Mouse (Mus musculus) midbrain, embryonic 16.5 days (tissue): ENCODE measurements at regions not wholly inside any gene's neighbourhood (a gene's known extent, or its start where the extent isn't known, plus 50 kb on each side); places are given as distances from the start of the nearest gene placed in this dataset.
"Not testable (repeated sequence)": the region's sequence is repeated elsewhere in the genome, so short reads cannot be mapped to it uniquely, and the experiment has no call there.

Experiments
- ATAC-seq: fragments of 200-750 bp; cut with Nextera tagmentation; 2 replicates; pipeline ENCODE4 v1.8.0; 2017; ENCODE audit warnings: moderate TSS enrichment
- H3K27ac ChIP-seq: fragments of 300-500 bp; sonication (generic); 2 replicates; pipeline ENCODE4 v1.5.1; 2014; ENCODE audit warnings: mild to moderate bottlenecking, low read length, mixed read lengths
- H3K27me3 ChIP-seq: fragments of 300-500 bp; sonication (generic); 2 replicates; pipeline ENCODE4 v1.6.1; 2014; ENCODE audit warnings: low read depth, low read length, mixed read lengths; ENCODE audit not compliant: control insufficient read depth, insufficient read depth
- H3K36me3 ChIP-seq: fragments of 300-500 bp; sonication (generic); 2 replicates; pipeline ENCODE4 v1.6.1; 2014; ENCODE audit warnings: mild to moderate bottlenecking, low read length, moderate library complexity, mixed read lengths; ENCODE audit not compliant: control insufficient read depth, insufficient read depth
- H3K4me1 ChIP-seq: fragments of 300-500 bp; sonication (generic); 2 replicates; pipeline ENCODE4 v1.6.1; 2014; ENCODE audit warnings: mild to moderate bottlenecking, low read length, mixed read lengths; ENCODE audit not compliant: control insufficient read depth, insufficient read depth
- H3K4me2 ChIP-seq: fragments of 300-500 bp; sonication (generic); 2 replicates; pipeline ENCODE4 v1.6.1; 2014; ENCODE audit warnings: mild to moderate bottlenecking, low read length, mixed read lengths
- H3K4me3 ChIP-seq: fragments of 300-500 bp; sonication (generic); 2 replicates; pipeline ENCODE4 v1.5.1; 2014; ENCODE audit warnings: low read depth, mild to moderate bottlenecking, low read length, moderate library complexity, mixed read lengths
- H3K9ac ChIP-seq: fragments of 300-500 bp; sonication (generic); 2 replicates; pipeline ENCODE4 v1.6.1; 2014; ENCODE audit warnings: low read depth, low read length, mixed read lengths
- H3K9me3 ChIP-seq: fragments of 300-500 bp; sonication (generic); replicated peaks from 2 replicates; pipeline ENCODE4 v1.6.1; 2014; ENCODE audit warnings: mild to moderate bottlenecking, low read length, mixed read lengths; ENCODE audit not compliant: control insufficient read depth, poor library complexity, severe bottlenecking
- WGBS: fragments of 180-500 bp; shearing (Covaris S2); extraction: QIAGEN DNeasy Blood & Tissue Kit; methylation state at CpG from one replicate; pipeline ENCODE4 v1.1.7; 2014; 5-methylcytosine and 5-hydroxymethylcytosine counted together

DNA sequence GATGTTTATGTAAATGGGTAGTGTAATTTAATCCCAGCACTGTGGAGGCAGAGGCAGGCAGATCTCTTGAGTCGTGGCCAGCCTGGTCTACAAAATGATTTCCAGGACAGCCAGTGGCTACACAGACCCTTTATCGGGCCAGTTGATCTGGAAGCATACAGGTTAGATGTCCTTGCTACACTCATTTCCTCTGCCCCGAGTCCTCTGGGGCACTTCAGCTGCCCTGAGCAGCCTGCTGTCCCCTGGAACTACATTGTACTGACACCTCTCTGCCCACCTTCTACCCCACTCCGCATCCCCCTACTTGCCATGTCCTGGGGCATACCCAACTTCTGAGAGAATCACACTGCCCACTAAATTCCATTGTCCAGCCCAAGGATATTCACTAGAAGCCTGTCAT, 60.6 kb upstream of the Helt start:
- no peaks in the 10 kb centered on the region for H3K27me3 ChIP-seq
- no peaks in the 10 kb centered on the region; the same call in 1 of the 2 replicates for H3K9me3 ChIP-seq
- ATAC-seq: no peak
- no peak overlapping the region for H3K4me3 ChIP-seq
- no peak overlapping the region for H3K9ac ChIP-seq
- WGBS: 95% methylated on average over 4 of the region's 4 CpGs
- H3K27ac ChIP-seq: no peak overlapping the region
- H3K4me1 ChIP-seq: no peaks in the 10 kb centered on the region
- H3K36me3 ChIP-seq: no peaks in the 10 kb centered on the region
- H3K4me2 ChIP-seq: no peak overlapping the region

DNA sequence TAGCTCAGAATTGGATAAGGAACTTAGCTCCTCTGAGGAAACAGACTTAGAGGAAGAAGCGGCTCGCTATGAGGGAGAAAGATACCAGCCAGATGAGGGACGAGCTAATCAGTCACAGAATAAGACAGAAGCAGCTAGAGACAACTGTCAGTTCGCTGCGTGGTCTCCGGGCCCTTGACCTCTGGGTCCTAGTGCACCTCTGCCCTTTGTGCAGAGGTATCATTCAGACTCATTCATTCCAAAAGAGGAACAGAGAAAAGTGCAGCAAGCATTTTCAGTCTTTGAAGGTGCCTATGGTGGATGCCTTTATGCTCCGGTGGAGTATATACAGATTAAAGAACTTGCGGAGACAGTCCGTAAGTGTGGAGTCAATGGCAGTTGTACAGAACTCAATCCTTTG, 63.5 kb upstream of the Helt start:
- not testable (repeated sequence) for H3K27ac ChIP-seq, H3K9me3 ChIP-seq, H3K9ac ChIP-seq, ATAC-seq, H3K27me3 ChIP-seq, H3K4me3 ChIP-seq, H3K36me3 ChIP-seq, H3K4me1 ChIP-seq, H3K4me2 ChIP-seq
- WGBS: 85% methylated on average over 9 of the region's 9 CpGs

DNA sequence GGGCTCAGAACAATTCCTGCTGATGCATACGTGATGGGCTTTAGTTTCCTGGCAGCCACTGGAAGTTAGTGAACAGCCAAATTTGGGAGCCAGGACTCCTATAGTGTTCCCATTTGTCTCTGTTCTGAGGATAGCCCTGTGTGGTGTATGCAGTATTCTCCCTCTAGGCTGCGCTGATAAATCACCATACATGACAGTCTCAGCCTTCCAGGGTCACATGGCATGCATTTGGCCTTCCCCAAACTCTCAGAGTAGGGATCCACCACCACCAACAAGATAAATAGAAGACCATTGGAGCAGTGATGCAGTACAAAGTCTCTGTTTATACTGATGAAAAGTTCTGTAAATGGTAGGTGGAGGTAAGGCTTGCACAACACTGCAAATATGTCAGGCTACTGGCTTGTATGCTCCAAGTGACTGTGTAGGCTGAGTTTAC, 68.4 kb upstream of the Helt start:
- Histone ChIP-seq H3K4me3 (no peak overlapping the region), H3K36me3 (no peaks in the 10 kb centered on the region), H3K4me2 (no peak overlapping the region), H3K4me1 (no peaks in the 10 kb centered on the region), H3K9me3 (no peaks in the 10 kb centered on the region), H3K27me3 (no peaks in the 10 kb centered on the region), H3K9ac (no peak overlapping the region), H3K27ac (no peak overlapping the region)
- WGBS: 80% methylated on average over 2 of the region's 2 CpGs
- no peak for ATAC-seq

DNA sequence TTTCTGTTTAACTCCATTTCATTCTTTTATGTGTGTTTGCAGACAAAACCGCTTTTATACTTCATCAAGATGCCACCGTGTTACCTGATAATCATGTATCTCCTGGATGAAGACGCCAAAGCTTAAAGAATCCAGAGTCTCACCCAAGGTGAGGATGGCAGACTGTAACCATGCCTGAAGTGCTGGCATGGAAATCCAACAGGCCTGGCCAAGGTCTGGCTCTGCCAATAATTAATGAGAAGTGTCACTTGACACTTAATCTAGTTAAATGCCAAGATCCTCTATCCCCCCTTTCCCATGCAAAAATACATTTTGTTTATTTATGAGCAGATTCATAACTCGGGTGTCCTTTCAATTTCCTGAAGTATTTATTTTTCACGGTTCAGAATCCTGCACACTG, 71.2 kb upstream of the Helt start:
- Histone ChIP-seq H3K36me3 (no peaks in the 10 kb centered on the region), H3K4me1 (no peaks in the 10 kb centered on the region), H3K9me3 (no peaks in the 10 kb centered on the region), H3K27me3 (no peaks in the 10 kb centered on the region), H3K4me2 (no peak overlapping the region), H3K9ac (no peak overlapping the region), H3K4me3 (no peak overlapping the region), H3K27ac (no peak overlapping the region)
- WGBS: 88% methylated on average over 5 of the region's 5 CpGs
- no peak for ATAC-seq

DNA sequence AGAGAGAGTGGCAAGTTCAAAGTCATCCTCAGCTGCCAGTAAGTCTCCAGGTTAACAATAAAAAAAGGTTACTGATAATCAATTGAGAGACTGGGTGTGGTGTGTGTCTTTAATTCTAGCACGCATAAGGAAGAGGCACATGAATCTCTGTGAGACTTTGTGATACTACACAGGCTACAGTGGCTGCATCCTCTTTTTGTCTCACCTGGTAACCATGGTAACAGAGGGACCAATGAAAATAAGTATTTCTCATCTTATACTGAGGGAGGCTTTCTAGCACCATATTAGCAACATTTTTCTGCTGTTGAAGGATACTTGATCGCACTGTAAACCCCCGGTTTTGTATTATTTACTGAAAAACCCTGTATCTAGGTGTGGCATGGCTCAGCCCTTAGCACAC, 72.7 kb upstream of the Helt start:
- no peak overlapping the region for H3K27ac ChIP-seq
- H3K9ac ChIP-seq: no peak overlapping the region
- 87% methylated on average over 3 of the region's 3 CpGs for WGBS
- H3K27me3 ChIP-seq: no peaks in the 10 kb centered on the region
- no peak overlapping the region for H3K4me2 ChIP-seq
- no peaks in the 10 kb centered on the region for H3K9me3 ChIP-seq
- no peaks in the 10 kb centered on the region for H3K4me1 ChIP-seq
- H3K4me3 ChIP-seq: no peak overlapping the region
- peak; percentile 94 for ATAC-seq
- H3K36me3 ChIP-seq: no peaks in the 10 kb centered on the region

DNA sequence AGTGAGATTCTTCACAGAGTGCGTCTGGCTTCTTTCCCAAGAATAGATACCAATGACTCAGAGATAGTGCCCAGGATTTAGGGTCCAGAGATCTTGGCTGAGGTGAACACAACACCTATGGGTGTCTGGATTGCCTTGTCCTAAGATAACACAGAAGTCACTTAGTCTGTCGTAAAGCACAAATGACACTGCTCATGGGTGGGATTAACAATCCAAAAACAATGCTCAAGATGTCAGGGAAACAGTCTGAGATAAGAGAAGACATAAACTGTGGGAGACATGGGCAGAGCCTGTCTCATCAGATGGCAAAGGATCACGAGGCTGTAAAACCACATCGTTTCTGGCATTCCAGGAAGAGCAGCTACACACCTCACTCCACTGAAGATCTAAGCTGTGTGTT, 79.6 kb upstream of the Helt start:
- 88% methylated on average over 4 of the region's 4 CpGs for WGBS
- H3K36me3 ChIP-seq: no peaks in the 10 kb centered on the region
- H3K4me3 ChIP-seq: no peak overlapping the region
- no peak for ATAC-seq
- no peaks in the 10 kb centered on the region for H3K9me3 ChIP-seq
- 0 out of 2 replicates have a peak, but pooled peaks cover 2% of the 10 kb centered on the region for H3K4me1 ChIP-seq
- no peak overlapping the region for H3K4me2 ChIP-seq
- H3K27ac ChIP-seq: no peak overlapping the region
- no peak overlapping the region for H3K9ac ChIP-seq
- no peaks in the 10 kb centered on the region for H3K27me3 ChIP-seq

DNA sequence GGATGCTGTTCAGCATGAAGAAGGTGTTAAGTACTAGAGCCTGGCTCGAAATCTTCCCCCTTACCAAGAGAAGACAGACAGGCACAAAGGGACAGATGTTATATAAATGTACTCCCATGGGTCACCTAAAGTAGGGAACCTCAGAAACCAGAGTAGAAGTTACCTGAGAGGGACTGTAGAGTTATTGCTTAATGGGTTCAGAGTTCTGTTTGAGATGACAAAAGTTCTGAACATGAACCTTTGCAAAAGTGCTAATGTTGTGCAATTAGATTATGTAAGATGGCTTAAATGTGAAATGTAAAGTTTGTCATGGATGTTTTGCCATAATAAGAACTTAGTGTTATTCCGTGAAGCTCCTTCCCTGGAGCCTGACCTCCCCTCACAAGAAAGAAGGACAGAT, 81.5 kb upstream of the Helt start:
- Histone ChIP-seq H3K4me2 (no peak overlapping the region), H3K9ac (no peak overlapping the region), H3K36me3 (no peaks in the 10 kb centered on the region), H3K4me1 (0 out of 2 replicates have a peak, but pooled peaks cover 2% of the 10 kb centered on the region), H3K27ac (no peak overlapping the region), H3K9me3 (no peaks in the 10 kb centered on the region), H3K27me3 (no peaks in the 10 kb centered on the region), H3K4me3 (no peak overlapping the region)
- 84% methylated on average over 2 of the region's 2 CpGs for WGBS
- ATAC-seq: no peak

DNA sequence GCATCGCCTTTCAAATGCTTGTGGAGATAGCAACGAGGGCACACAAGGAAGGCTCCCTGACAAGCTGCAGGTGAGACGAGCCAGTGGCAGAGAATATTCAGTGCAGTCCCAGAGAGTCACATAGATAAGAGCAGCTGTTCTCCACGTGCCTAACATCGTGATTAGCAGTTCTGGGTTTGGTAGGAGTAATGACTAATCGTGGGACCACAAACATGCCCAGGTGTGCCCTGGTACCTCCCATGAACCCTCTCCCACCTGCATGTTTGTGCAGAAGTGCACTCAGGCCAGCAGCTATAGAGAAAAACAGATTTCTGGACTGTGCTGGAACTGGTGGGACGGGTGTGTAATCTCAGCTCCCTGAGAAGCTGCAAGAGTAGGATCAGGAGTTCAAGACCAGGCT, 85.9 kb upstream of the Acsl1 start:
- Histone ChIP-seq H3K4me1 (no peaks in the 10 kb centered on the region), H3K9ac (no peak overlapping the region), H3K27me3 (no peaks in the 10 kb centered on the region), H3K4me2 (no peak overlapping the region), H3K9me3 (no peaks in the 10 kb centered on the region), H3K4me3 (no peak overlapping the region), H3K36me3 (no peaks in the 10 kb centered on the region), H3K27ac (no peak overlapping the region)
- ATAC-seq: no peak
- WGBS: 84% methylated on average over 7 of the region's 7 CpGs

DNA sequence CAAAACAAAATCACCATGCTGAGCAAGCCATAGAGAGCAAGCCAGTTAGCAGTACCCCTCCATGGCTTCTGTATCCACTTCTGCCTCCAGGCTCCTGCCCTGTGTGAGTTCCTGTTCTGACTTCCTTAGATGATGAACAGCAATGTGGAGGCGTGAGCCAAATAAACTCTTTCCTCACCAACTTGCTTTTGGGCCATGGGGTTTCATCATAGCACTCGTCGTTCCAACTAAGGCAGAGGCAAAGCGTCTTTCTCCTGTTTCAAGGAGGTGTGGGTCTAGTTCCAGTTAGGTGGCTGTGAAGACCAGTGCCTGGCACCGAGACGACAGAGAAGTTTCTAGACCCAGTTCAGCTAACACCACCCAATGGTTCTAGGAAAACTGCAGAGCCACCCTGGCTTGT, 85.0 kb upstream of the Acsl1 start:
- Histone ChIP-seq H3K4me1 (no peaks in the 10 kb centered on the region), H3K9ac (no peak overlapping the region), H3K27me3 (no peaks in the 10 kb centered on the region), H3K36me3 (no peaks in the 10 kb centered on the region), H3K9me3 (no peaks in the 10 kb centered on the region), H3K4me3 (no peak overlapping the region), H3K4me2 (no peak overlapping the region), H3K27ac (no peak overlapping the region)
- WGBS: 93% methylated on average over 6 of the region's 6 CpGs
- no peak for ATAC-seq

DNA sequence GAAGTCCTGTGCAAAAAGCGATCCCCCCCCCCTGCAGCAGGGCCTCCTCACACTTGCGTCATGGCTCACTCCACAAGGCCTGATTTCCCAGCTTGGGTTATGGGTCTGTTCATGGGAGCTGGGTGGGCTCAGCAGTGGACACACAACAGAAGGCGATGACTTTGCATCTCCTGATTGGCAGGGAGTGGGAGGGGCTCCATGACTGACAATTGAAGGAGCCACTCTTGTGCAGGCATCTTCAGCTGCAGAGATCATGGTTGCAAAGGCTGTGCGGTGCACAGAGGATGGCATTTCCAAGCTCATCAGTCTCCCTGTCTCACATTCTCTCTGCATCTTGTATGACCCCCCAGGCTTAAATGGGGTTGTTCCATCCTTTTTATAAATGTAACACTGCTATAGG, 84.3 kb upstream of the Acsl1 start:
- no peak for ATAC-seq
- H3K4me1 ChIP-seq: no peaks in the 10 kb centered on the region
- H3K9me3 ChIP-seq: no peaks in the 10 kb centered on the region
- no peak overlapping the region for H3K9ac ChIP-seq
- no peak overlapping the region for H3K4me2 ChIP-seq
- H3K27ac ChIP-seq: no peak overlapping the region
- H3K4me3 ChIP-seq: no peak overlapping the region
- 77% methylated on average over 4 of the region's 4 CpGs for WGBS
- no peaks in the 10 kb centered on the region for H3K27me3 ChIP-seq
- no peaks in the 10 kb centered on the region for H3K36me3 ChIP-seq
